Mouse (Mus musculus) mesoderm, embryonic 11.5 days (tissue): ENCODE results near the gene Gm3248.
"Not testable (repeated sequence)": the region's sequence is repeated elsewhere in the genome, so short reads cannot be mapped to it uniquely, and the experiment has no call there.

Source experiments
- DNase-seq: peaks from one replicate; pipeline ENCODE4 v3.0.0-alpha.2; 2012; ENCODE audit warnings: low read depth, low spot score

The Gm3248 gene

GRCm38 (mm10) chr14:5961635-5962034 lies at the start of gene Gm3248:
Gm3248 (minus strand) TSS chr14:5961745.
- DNase-seq, result peak; percentile 1

- not testable (repeated sequence) for DNase-seq
These were observed 25.6 kb upstream of the Gm3248 start for GRCm38 (mm10) chr14:5987136-5987535.

GRCm38 (mm10) chr14:5979037-5979436 lies 17.5 kb upstream of the Gm3248 start, which contains the start of gene Gm3453:
Gm3453 (minus strand) TSS chr14:5979137.
- DNase-seq, result not testable (repeated sequence)

- DNase-seq, result not testable (repeated sequence)
These were observed 896 bp upstream of the Gm3248 start for GRCm38 (mm10) chr14:5962441-5962840.

GRCm38 (mm10) chr14:5961102-5961501 lies 443 bp downstream of the Gm3248 start:
- DNase-seq, result not testable (repeated sequence)

- DNase-seq, result not testable (repeated sequence)
These were observed 1.1 kb downstream of the Gm3248 start for GRCm38 (mm10) chr14:5960479-5960878.

GRCm38 (mm10) chr14:5923276-5923675 lies 38.3 kb downstream of the Gm3248 start:
- DNase-seq, result not testable (repeated sequence)

GRCm38 (mm10) chr14:5918330-5918942 lies 43.1 kb downstream of the Gm3248 start:
- not testable (repeated sequence) for DNase-seq

- not testable (repeated sequence) for DNase-seq
These were observed 47.8 kb downstream of the Gm3248 start for GRCm38 (mm10) chr14:5913701-5914100.
